Mouse (Mus musculus) midbrain, postnatal 0 days (tissue): ENCODE measurements around the gene Slc25a42. TPM values are rescaled to one million over a fixed set of nuclear protein-coding genes. Genes with fewer than 3 reads are reported as not detected.

Source experiments
- ATAC-seq: fragments of 200-750 bp; cut with Nextera tagmentation; 2 replicates; pipeline ENCODE4 v1.8.0; 2017; ENCODE audit warnings: moderate number of reproducible peaks, mild to moderate bottlenecking, moderate TSS enrichment, moderate library complexity; ENCODE audit not compliant: low FRiP score
- DNase-seq: peaks from one replicate; pipeline ENCODE4 v3.0.0-alpha.2; 2015; ENCODE audit warnings: low spot score
- H3K27ac ChIP-seq: fragments of 300-500 bp; sonication (generic); 2 replicates; pipeline ENCODE4 v1.5.1; 2014; ENCODE audit warnings: low read depth, mild to moderate bottlenecking, low read length, mixed read lengths
- H3K27me3 ChIP-seq: fragments of 300-500 bp; sonication (generic); 2 replicates; pipeline ENCODE4 v1.6.1; 2014; ENCODE audit warnings: low read length, control low read depth, mixed read lengths; ENCODE audit not compliant: insufficient read depth
- H3K36me3 ChIP-seq: fragments of 300-500 bp; sonication (generic); 2 replicates; pipeline ENCODE4 v1.6.1; 2014; ENCODE audit warnings: low read length, control low read depth, mixed read lengths; ENCODE audit not compliant: insufficient read depth
- H3K4me1 ChIP-seq: fragments of 300-500 bp; sonication (generic); 2 replicates; pipeline ENCODE4 v1.6.1; 2014; ENCODE audit warnings: mild to moderate bottlenecking, control low read depth, antibody characterized with exemption, low read length, mixed read lengths; ENCODE audit not compliant: insufficient read depth
- H3K4me2 ChIP-seq: fragments of 300-500 bp; sonication (generic); 2 replicates; pipeline ENCODE4 v1.6.1; 2014; ENCODE audit warnings: low read depth, mild to moderate bottlenecking, low read length, mixed read lengths; ENCODE audit not compliant: poor library complexity, severe bottlenecking
- H3K4me3 ChIP-seq: fragments of 300-500 bp; sonication (generic); 2 replicates; pipeline ENCODE4 v1.5.1; 2014; ENCODE audit warnings: low read depth, mild to moderate bottlenecking, low read length, moderate library complexity
- H3K9ac ChIP-seq: fragments of 300-500 bp; sonication (generic); replicated peaks from 2 replicates; pipeline ENCODE4 v1.6.1; 2014; ENCODE audit warnings: mild to moderate bottlenecking, low read length, moderate library complexity, mixed read lengths; ENCODE audit not compliant: poor library complexity, severe bottlenecking
- H3K9me3 ChIP-seq: fragments of 300-500 bp; sonication (generic); 2 replicates; pipeline ENCODE4 v1.6.1; 2016; ENCODE audit warnings: low read length, control low read depth
- CTCF ChIP-seq: IDR thresholded peaks from 2 replicates; pipeline ENCODE4 v1.5.1; 2016; ENCODE audit warnings: antibody characterized with exemption, mild to moderate bottlenecking
- WGBS: fragments of 180-500 bp; shearing (Covaris S2); extraction: QIAGEN DNeasy Blood & Tissue Kit; methylation state at CpG from one replicate; pipeline ENCODE4 v1.1.7; 2014; 5-methylcytosine and 5-hydroxymethylcytosine counted together
- polyA plus RNA-seq: library from polyadenylated mRNA; unstranded; fragments of >200 nt; fragmentation: Nextera tagmentation; extraction: Ambion mirVana; gene quantifications from 2 replicates; pipeline ENCODE4 v1.2.1, GENCODE M21; 2015
- total RNA-seq: library from RNA; depleted of rRNA; stranded (reverse); fragments of >200 nt; gene quantifications from 2 replicates; pipeline ENCODE4 v1.2.3, GENCODE M21; 2014

Slc25a42 gene
- total and polyA plus RNA-seq, 2 experiments from 2014 or later = 9.3 to 15.1 TPM

DNA sequence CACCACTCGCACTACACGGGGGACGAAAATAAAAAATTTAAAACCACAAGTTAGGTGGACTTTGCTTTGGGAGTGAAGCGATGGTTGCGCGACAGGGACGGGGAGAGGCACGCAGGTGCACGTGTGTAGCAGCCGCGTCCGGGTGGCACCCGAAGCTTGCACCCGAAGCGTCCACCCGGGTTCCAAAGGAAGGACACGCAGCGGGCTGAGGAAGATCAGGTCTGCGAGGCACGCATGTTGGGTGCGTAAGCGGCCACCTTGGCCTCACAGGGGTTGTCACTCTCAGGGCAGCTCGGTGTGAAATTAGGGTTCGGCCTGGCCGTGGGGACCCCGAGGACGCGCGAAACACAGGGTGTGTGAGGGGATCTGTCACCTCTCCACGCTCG, 386 bp downstream of the Slc25a42 start:
- Histone ChIP-seq H3K9me3 (no peaks in the 10 kb centered on the region), H3K4me3 (peak overlapping the region; percentile 56), H3K9ac (peak overlapping the region; percentile 63), H3K27ac (peak overlapping the region; percentile 65), H3K27me3 (no peaks in the 10 kb centered on the region), H3K4me2 (peak overlapping the region; percentile 74), H3K36me3 (no peaks in the 10 kb centered on the region), H3K4me1 (no peaks in the 10 kb centered on the region)
- 2% methylated on average over 31 of the region's 31 CpGs for WGBS
- ATAC-seq (peak; percentile 5; the same call in 1 of the 2 replicates), DNase-seq (no peak)
- TF ChIP-seq CTCF = no peak

- no peaks in the 10 kb centered on the region for H3K4me1 ChIP-seq
- no peak overlapping the region for H3K27ac ChIP-seq
- 0 out of 2 replicates have a peak overlapping the region, but pooled peaks have one; percentile 63 for H3K9ac ChIP-seq
- H3K9me3 ChIP-seq = no peaks in the 10 kb centered on the region
- DNase-seq (no peak), ATAC-seq (no peak)
- peak overlapping the region; percentile 74 for H3K4me2 ChIP-seq
- no peaks in the 10 kb centered on the region for H3K27me3 ChIP-seq
- H3K36me3 ChIP-seq = no peaks in the 10 kb centered on the region
- WGBS = 83% methylated on average over 1 of the region's 1 CpGs
- peak overlapping the region; percentile 56 for H3K4me3 ChIP-seq
- TF ChIP-seq CTCF = no peak
These were observed 830 bp downstream of the Slc25a42 start for GRCm38 (mm10) chr8:70211275-70211674.

DNA sequence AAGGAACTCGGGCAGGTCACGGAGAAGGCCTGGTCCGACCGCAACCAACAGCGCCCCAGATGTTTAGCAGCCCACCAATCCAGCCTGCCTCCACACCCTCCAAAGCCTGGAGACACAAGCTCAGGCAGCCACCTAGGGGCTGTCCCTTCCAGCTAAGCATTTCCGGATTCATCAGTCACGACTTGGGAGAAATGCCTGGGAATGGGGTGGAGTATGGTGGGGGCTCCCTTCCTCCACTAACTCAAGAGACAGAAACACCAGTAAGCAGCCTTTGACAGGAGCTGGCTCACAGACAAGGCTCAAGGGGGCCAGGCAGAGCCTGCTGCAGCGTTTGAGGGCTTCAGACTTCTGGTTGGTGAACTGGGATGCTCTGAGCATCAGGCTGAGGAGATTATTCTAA, 1.6 kb downstream of the Slc25a42 start:
- H3K9ac ChIP-seq = no peak overlapping the region; the same call in 1 of the 2 replicates
- 33% methylated on average over 8 of the region's 8 CpGs for WGBS
- no peak; the same call in 1 of the 2 replicates for TF ChIP-seq CTCF
- no peak overlapping the region for H3K27ac ChIP-seq
- H3K9me3 ChIP-seq = no peaks in the 10 kb centered on the region
- no peaks in the 10 kb centered on the region for H3K4me1 ChIP-seq
- DNase-seq (peak; percentile 14), ATAC-seq (no peak)
- H3K36me3 ChIP-seq = no peaks in the 10 kb centered on the region
- no peak overlapping the region for H3K4me3 ChIP-seq
- no peaks in the 10 kb centered on the region for H3K27me3 ChIP-seq
- peak overlapping the region; percentile 74; the same call in 1 of the 2 replicates for H3K4me2 ChIP-seq

- Histone ChIP-seq H3K36me3 (no peaks in the 10 kb centered on the region), H3K27me3 (no peaks in the 10 kb centered on the region), H3K4me3 (no peak overlapping the region), H3K9me3 (no peaks in the 10 kb centered on the region), H3K4me1 (no peaks in the 10 kb centered on the region), H3K4me2 (no peak overlapping the region), H3K27ac (no peak overlapping the region), H3K9ac (no peak overlapping the region)
- DNase-seq (no peak), ATAC-seq (no peak)
- WGBS = 19% methylated on average over 1 of the region's 1 CpGs
- TF ChIP-seq CTCF = no peak
These were observed 4.0 kb downstream of the Slc25a42 start for GRCm38 (mm10) chr8:70208130-70208529.

- no peaks in the 10 kb centered on the region for H3K4me1 ChIP-seq
- H3K4me3 ChIP-seq = no peak overlapping the region
- H3K9me3 ChIP-seq = no peaks in the 10 kb centered on the region
- H3K27me3 ChIP-seq = no peaks in the 10 kb centered on the region
- H3K27ac ChIP-seq = no peak overlapping the region
- H3K4me2 ChIP-seq = no peak overlapping the region
- no peaks in the 10 kb centered on the region for H3K36me3 ChIP-seq
- no peak for DNase-seq
- 67% methylated on average over 1 of the region's 1 CpGs for WGBS
- TF ChIP-seq CTCF = no peak
- H3K9ac ChIP-seq = no peak overlapping the region
- ATAC-seq = no peak
These were observed 7.3 kb downstream of the Slc25a42 start for GRCm38 (mm10) chr8:70204757-70205156.

DNA sequence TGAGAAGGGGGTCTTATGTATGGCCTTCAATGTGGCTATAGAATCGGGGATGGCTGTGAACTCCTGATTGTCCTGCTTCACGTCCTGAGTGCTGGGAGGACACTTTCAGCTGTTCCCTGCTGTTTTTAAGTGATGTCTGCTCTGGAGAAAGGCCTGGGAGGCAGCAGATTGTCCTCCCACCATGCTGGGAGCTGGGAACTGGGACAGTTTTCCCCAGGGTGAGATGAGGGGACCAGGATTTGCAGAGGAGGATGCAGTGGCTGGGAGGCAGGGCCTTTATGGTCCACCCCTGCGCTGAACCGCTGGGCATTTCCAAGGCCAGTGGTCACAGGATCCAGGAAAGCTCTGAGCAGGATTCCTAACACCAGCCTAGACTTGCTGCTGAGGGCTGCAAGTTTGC, 9.0 kb downstream of the Slc25a42 start:
- no peak for DNase-seq
- Histone ChIP-seq H3K27me3 (no peaks in the 10 kb centered on the region), H3K27ac (no peak overlapping the region), H3K9ac (no peak overlapping the region), H3K4me3 (no peak overlapping the region), H3K4me1 (no peaks in the 10 kb centered on the region), H3K36me3 (no peaks in the 10 kb centered on the region), H3K9me3 (no peaks in the 10 kb centered on the region), H3K4me2 (no peak overlapping the region)
- no peak for ATAC-seq
- TF ChIP-seq CTCF = no peak
- WGBS = 67% methylated on average over 4 of the region's 4 CpGs
